Mouse (Mus musculus) thymus, postnatal 0 days (tissue): ENCODE results near the gene Hk2. TPM values are rescaled to one million over a fixed set of nuclear protein-coding genes. Genes with fewer than 3 reads are reported as not detected.

ENCODE experiments used
- DNase-seq: peaks from one replicate; pipeline ENCODE4 v3.0.0-alpha.2; 2015; ENCODE audit warnings: low spot score
- polyA plus RNA-seq: library from polyadenylated mRNA; unstranded; fragments of >200 nt; fragmentation: Nextera tagmentation; extraction: Ambion mirVana; gene quantifications from 2 replicates; pipeline ENCODE4 v1.2.1, GENCODE M21; 2015

Hk2 gene
- polyA plus RNA-seq: 3.6 and 5.2 TPM in 2 replicates

DNA sequence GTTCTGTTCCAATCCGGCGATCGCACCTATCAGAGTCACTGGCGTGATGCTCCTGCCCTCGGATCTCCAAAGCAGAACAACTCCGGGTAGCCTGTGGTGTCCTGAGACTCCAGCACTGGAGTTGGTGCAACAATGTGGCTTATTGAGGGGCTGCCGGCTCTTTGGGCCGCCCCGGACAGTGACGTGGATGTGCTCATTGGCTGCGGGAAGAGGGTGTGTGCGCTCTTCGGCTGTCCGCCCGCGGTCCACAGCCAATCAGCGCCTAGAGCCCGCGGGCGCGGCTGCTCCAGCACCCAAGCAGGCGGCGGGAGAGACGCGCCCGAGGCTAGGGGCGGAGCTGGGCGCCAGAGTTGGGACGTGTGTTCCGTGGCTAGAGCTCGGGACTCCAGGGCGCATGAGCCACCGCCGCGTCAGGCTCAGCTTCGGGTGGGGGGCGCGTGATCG, at the start of gene Hk2:
Gene Hk2 (minus strand): TSS at position 134 of the 444 bp plus-strand sequence.
- peak; percentile 85 for DNase-seq

DNA sequence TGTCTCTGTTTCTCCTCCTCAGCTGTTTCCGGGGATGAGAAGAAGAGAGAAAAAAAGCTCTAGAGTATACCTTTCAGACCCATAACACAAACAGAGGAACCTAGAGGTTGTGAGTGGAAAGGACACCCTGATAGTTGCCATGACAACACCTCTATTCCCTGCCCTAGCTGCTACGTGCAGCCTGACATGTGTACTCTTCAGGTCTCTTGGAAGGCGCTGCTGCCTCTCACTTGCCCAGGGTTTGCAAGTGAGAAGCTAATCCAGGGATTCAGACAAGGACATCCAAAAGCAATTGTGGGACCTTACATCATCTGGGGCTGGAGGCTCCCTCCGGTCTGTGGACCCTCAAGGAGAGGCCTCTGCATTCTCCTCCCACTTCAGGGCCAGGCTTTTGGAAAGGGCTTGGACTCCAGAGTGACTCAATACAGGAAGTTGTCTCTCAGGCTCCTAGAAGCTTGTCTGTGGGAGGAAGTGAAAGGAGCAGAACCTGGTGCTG, 47.6 kb upstream of the Hk2 start:
- DNase-seq: peak; percentile 36

DNA sequence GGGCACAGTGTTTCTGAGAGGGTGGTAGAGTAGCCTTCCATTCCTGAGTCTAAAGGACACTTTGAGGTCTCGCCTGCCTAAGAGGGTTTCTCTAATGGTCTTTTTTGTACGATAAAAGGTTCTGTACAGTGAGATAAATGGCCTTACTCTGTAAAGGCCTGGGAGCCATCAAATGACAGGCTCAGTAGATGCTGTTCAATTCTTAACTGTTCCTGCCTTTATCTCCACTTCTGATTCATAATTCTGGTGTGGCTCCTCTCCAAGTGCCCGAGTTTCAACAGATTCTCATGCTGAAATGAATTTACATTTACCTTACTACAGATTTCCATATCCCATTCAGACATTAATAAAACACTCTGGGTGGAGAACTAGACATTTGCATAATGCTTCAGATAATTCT, 46.5 kb upstream of the Hk2 start:
- no peak for DNase-seq

DNA sequence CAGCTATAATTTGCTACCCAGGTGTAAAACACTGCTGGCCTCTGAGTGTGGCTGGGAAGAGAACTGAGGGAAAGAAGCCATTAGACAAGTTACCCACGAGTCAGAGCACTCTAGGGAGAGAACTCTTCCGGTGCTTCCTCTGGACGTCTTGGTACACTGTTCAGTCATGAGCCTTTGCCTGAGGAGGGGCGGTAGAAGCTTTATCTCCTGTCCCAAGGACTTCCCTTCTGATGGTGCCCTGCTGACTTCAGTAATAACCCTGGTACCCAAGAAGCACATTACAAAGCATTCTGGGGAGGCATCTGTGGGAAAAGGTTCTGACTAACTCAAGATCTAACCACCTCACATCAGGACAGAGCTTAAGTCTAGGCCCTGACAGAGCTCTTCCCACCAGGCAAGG, 40.6 kb upstream of the Hk2 start:
- DNase-seq: no peak

DNA sequence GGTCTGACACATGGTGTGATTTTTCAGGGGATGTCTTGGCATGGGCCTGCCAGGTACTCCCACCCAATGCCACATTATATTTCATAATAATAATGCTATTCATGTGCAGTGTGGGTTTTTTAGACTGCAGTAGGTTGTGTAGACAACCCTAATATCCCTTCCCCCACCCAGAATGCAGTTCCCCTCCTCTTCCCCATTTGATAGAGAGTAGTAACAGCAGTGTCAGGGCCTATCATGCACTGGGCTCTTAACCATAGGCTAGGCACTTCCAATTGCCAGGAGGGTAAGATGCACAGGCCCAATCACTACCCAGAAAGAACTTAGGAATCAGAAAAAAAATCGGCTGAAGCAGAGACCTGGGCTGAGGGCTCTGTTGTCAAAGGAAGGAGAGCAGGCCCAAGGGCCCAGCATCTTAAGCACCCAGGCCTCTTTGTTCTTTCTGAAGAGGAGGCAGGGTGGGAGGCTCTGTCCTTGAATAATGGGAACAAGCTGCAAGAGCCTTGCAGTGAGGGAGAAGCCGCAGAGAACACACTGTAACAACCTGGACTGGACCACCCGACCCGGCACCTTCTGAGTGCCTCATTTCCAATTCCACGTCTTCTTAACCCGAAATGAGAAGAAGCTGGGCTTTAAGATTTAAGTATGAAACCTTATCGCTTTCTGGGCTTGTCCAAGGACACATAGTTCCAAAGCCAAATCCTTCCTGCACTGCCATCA, 33.9 kb upstream of the Hk2 start:
- DNase-seq: no peak

DNA sequence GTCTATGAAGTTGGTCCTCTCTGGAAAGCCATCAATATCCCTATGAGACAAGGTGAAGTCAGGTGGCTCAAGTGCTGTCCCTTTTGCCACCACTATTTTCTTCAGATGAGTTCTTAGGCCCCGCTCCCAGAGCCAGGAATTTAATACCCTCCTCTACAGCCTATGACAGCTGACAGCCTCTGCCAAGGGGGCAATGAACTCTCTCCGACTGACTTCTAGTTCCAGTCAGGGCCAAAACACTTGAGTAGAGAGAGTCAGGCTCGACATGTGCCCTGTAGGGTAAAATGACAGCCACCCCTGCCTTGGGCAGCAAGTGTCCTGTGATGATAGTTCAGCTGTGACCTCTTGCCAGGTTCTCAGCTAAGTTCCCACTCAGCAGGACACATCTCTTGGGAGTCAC, 32.7 kb upstream of the Hk2 start:
- no peak for DNase-seq

DNA sequence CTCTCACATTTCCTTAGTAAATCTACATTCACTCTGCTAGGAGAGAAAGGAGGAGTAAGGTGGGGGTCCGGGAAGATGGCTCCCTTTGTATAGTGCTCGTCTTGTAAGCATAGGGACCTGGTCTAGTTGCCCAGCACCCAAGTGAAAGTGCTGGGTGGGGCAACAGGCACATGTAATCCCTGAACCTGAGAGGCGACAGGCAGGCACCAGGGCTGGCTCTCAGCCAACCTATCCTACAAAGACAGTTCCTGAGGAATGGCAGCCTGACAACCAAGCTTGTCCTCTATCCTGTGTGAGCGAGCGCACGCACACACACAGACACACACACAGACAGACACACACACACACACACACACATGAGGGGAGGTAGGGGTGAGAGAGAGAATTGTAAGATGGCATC, 32.2 kb upstream of the Hk2 start:
- DNase-seq: no peak

DNA sequence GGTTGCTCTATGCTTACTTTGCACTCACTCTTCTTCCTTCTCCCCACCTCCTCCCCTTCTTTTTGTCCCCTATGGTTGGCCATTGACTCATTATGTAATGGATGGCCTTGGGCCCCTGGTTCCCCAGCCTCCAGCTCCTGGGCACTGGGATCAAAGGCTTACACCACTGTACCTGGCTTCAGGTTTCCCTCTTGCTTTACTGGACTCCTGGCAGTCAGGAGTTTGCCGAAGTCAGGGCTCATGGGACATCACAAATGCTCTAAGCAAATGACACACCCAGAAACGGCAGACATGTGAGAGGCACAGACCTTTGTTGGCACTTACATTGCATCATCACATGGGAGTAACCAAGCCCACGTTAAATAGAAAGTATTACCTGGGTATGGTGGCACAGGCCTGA, 31.6 kb upstream of the Hk2 start:
- DNase-seq: no peak

DNA sequence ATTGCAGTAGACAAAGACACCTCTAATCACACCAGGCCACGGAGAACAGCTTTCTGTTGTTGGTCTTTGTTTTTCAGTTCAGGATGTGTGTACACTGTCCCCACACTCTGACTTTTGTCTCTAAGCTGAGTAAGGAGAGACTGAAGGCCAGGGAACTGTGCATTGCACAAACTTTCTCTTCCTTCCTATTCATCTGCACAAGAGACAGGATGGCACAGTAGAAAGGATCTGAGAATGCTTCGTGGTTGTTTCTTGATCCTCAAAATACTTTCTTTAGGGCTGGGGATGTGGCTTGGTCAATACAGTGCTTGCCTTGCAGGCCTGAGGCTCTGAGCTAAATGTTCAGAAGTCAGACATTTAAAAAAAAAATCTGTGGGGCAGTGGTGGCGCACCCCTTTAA, 30.7 kb upstream of the Hk2 start:
- no peak for DNase-seq

DNA sequence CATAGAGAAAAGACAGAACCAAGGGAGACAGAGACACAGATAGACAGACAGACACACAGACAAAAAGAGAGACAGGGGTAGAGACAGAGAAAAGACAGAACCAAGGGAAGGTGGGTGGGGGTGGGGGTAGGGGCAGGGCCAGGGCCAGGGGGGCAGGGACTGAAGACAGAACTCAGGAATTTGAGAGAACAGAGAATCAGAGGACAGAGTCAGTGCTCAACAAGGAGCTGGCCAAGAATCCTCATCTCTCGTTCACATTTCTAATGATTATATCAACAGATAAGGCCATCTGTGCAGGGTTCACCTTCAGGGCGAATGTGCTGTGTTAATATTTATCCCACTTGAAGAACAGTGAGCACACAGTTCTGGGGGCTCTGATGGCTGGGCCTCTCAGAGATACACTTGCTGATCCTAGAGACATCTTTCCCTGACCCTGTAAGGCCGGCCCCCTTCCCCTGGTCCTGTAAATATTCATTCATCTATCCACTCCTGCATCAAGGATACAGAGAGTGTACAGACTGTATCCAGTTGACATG, 24.0 kb upstream of the Hk2 start:
- DNase-seq: no peak

DNA sequence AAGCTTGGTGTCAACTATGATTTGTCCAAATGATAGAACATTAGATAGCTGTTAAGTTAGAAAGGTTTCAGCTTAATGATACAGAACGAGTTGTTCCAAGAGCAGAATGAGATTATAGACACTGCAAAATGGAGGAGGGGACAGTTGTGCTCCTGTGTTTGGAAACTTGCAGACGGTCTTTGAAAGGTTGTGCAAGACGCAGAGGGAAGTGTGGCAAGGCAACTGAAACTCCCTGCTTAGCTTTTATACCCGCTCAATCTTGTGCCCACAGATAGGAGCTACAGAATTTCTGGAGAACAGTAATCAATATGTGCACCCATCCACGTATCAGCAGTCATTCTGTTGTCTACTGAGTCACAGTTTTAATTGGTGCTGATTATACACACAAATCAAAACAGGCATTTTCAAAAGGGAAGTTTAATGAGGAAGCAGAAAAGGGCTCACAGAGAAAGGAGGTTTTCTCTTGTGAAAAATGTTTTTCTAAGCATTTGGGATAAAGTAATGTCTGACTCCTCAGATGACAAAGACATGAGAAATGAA, 23.1 kb upstream of the Hk2 start:
- no peak for DNase-seq

DNA sequence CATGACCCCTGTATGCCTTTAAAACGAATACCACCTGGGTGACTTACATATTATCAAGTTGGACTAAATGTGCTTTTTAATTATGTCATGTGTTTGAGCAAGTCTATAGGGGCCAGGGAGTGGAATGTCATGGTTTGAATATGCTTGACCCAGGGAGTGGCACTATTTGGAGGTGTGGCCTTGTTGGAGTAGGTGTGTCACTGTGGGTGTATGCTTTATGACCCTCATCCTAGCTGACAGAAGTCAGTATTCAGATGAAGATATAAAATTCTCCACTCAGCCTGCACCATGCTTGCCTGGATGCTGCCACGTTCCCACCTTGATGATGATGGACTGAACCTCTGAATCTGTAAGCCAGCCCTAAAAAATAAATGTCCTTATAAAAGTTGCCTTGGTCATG, 16.6 kb upstream of the Hk2 start:
- DNase-seq: no peak

DNA sequence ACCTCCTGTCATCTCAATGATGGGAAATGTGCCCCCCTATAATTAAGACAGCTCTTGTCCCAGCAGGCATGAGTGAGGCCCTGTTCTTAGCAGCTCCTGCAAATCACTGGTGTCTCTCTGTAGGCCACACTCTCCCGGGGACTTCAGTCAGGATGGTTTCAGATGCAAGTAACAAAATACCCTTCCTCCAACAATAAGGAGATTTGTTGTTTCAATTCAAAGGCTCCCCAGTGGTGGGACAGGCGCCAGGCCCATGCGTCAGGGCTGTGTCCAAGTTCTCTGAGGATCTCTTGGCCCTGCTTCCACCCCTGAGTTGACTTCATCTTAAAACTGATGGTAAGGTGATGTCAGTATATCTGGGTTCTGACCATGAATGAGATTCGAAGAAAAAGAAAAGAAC, 9.7 kb upstream of the Hk2 start:
- DNase-seq: no peak

DNA sequence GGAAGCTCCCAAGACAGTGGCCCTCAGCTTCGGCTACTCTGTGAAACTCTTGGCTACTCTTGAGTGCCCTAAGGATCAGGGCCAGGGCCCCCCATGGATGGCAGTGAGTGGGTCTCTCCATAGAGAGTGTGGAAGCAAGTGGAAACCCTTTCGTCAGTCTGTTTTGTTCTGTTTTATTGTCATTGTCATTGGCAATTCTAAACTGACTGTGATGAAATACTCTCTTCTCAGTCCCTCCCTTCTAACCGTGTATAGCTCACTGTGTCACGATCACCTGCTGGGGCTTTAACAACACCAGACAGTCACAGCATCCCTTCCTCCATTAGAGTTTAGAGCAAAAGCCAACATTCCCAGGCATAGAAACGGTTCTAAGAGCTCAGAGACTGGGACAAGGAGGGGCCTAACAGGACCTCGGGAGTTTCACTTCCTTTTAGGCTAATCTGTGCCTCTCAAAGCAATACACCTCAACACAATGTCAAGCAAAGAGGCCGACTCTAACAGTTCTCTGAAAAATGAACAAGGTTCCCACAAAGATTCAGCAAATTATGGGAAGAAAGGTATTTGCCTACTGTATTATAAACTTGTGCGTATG, 6.6 kb upstream of the Hk2 start:
- no peak for DNase-seq

DNA sequence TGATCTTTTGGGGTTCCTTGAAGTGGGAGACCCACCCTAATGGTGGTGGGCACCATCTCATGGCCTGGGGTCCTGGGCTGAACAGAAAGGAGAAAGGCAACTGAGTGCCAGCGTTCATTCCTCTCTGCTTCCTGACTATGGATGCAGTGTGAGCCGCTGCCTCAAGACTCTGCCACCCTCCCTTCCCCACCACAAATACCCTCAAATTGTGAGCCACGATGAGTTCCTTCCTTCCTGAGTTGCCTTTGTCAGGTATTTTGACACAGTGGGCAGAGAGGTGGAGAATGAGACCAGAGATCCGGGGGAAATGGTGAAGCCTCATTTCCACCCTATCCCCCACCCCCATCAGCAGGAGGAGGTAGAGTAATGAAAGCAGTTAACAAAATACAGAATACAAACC, 6.1 kb upstream of the Hk2 start:
- DNase-seq: no peak

DNA sequence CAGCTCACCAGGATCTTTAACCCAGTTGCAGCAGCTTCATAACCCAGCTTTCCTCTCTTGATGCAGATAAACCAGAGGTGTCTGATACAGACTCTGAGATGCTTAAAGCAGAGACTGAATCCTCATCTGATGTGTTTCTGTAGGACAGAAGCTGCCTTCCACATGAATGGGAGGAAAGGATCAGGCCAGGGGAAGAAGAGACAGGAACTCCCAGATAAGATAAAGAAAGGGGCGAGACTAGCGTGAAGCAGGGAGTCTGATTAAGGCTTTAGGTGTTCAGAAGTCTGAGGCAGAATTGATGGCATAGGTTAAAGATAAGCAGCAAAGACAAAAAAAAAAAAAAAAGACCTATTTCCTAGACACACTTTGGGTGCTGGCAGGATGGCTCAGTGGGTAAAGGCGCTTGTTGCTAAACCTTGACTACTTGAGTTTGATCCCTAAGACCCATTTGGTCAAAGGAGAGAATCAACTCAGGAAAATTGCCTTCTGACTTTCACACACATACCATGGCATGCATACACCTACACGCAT, 2.9 kb upstream of the Hk2 start:
- DNase-seq: no peak

DNA sequence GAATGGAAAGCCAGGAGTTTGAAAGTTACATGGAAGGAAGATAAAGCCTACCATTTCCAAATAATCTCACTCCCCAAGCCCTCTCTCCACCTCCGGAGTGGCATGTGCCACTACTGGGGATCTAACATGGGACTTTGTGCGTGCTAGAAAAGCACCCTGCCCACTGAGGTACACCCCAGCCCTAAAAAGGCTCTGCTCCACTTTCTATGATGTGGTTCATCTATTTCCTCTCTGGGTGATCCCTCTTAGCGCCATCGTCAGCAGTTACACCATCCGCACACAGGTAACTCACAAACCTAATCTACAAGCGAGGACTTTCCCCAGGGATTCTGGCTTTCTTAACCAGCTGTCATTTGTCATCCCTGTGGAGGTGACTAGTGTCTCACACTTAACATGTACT, 1.1 kb upstream of the Hk2 start:
- DNase-seq: peak; percentile 59

DNA sequence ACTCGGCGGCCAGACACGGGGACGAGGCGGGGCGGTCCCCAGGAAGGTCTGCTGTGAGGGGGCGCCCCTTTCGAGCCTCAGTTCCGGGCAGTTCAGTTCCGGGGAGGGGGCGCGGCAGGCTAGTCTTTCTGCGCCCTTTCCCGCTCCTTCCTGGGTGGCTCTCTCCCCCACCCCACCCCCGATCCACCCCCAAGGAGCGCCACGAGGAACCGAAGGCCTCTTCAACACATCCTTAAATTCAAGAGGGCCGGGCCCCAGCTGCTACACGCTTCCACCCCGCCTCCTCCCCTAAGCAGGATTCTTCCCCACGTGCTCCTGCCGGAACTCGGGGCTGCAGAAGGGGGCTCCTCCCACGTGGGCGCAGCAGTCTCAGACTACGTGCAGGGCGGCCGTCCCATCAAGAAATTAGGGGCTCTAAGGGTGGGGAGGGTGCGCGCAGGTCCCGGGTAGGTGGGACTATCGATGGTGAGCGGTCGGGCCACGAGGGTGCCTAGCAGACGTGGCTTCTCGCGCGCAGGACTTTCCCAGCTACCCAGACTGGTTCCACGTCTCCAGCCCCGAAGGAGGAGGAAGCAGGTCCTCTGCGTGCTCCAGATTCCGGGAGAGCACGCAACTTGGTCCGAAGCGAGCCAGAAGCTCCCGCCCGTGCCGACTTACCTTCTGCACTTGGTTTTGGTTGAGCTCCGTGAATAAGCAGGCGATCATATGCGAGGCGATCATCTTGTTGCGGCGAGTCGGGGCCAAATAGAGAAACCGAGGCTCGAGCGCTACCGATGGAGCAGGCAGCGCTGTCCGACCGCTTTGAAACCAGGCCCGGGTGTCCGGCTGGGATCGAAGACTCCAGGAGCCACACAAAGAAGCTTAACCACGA, 758 bp downstream of the Hk2 start:
- DNase-seq: peak; percentile 58

DNA sequence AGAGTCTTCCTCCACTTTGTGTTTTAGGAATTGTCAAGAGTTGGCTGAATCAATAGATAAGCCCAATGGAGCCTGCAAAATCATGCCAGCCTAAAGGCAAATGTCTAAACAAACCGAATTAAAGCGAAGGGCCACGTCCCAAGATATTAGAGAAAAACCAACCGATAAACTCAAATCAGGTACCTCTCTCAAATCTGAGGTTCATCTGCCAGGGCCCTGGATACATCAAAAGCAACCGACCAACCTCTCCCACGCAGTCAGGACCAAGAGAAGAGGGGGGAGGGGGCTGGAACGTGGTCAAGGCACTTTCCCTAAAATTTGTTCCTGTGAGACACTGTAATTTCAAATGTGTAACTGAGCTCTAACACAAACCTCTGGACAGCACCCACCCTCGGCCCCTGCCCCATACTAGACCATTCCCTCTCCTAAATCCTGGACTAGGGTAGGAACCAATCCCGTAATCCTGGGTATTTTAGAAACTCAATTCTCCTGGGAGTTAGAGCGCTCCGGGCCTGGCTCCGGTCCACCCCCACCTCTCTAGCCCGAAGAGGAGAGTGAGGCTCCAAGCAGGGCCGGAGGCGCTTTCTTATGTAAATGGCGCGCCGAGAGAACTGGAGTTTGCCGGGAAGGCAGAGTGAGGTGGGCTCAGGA, 1.7 kb downstream of the Hk2 start:
- DNase-seq: peak; percentile 13

DNA sequence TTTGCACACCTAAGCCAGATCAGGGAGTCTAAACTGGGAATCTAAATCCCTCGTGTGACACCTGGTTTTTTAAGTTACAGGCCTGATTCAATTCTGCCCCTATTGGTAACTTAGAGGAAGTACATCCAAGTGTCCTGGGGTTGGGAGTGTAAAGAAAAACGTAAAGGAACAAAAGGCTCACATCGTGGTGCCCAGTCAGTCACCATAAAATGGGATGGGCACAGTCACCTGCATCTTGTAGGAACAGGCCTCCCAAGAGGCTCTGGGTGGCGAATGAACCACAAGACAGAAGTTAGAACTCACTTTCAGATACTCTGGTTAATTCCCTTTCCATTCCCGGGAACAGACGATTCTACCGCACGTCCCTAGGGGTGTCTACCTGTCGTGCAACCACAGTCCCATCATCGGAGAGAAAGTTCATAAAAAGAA, 2.3 kb downstream of the Hk2 start:
- peak; percentile 52 for DNase-seq

DNA sequence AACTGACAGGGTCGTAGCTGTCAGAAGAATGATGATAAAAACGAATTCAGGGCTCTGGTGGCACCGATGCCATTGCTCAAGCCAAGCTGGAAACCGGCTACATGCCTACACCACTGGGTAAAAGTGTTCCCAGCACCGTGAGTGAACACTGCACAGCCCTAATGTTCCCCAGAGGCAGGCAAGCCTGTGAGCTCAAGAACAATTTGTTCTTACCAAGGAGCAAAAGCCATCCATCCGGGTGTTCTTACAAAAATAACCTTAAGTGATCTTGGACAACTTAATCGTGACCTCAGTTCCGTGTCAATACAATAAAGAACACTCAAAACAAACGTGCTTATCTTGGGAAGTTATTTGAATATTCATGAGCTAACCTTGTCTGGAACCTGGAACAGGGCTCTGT, 3.2 kb downstream of the Hk2 start:
- no peak for DNase-seq
